Mouse (Mus musculus): ENCODE data around the gene Rsbn1l.
"Not testable (repeated sequence)": the region's sequence is repeated elsewhere in the genome, so short reads cannot be mapped to it uniquely, and the experiment has no call there.

Gene Rsbn1l

DNA sequence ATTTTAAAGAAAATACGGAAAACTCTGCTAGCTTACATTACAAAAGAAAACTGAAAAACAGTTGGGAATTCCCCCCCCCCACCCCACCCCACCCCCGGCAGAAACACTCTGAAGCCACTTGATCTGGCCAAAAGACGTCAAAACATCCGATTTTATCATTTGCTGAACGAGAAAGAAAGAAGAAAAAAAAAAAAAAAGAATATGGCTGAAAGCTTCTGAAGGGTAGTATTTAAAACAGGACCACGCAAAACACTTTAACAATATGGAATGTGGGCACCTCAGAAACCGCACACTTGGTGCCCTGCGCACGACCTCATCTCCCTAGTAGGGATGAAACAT is 5.7 kb downstream of the Rsbn1l start:
- DNase-seq (ENCODE audit: low spot score in 2 of 2), result no peak

DNA sequence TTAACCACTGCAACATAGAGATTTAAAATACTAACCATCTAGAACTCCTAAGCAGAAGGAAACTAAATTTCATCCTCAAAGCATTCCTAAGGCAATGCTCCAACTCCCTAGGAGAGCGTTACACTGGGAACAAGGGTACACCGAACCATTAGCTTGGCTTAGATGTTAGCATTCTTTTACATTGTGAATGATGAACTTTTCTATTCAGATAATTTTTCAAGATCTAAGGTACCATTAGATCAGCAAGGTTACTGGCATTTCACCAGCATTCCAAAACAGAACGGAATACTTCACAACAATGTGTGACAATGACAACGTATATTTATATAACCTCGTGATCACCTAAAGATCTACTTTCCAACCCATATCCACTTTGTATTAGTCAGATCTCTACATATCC is 6.1 kb downstream of the Rsbn1l start:
- DNase-seq (ENCODE audit: low spot score in 2 of 2), result no peak

DNA sequence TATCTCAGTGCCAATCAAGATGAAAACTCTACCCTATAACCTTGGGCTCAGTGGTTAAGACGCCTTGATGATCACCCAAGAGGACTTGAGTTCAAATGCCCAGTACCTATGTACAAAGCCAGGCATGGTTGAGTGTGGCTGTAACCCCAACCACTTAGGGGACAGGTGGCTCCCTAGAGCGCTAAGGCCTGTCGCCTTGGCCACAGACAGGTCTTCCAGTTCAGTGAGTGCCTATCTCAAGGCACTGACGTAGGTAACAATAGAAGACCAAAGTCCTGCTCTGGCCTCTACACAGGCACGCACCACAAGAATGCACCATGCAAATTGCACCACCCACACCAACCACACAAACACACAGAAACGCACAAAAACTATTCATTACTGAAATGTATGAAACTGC is 9.3 kb downstream of the Rsbn1l start:
- DNase-seq (ENCODE audit: low spot score in 2 of 2), result no peak

DNA sequence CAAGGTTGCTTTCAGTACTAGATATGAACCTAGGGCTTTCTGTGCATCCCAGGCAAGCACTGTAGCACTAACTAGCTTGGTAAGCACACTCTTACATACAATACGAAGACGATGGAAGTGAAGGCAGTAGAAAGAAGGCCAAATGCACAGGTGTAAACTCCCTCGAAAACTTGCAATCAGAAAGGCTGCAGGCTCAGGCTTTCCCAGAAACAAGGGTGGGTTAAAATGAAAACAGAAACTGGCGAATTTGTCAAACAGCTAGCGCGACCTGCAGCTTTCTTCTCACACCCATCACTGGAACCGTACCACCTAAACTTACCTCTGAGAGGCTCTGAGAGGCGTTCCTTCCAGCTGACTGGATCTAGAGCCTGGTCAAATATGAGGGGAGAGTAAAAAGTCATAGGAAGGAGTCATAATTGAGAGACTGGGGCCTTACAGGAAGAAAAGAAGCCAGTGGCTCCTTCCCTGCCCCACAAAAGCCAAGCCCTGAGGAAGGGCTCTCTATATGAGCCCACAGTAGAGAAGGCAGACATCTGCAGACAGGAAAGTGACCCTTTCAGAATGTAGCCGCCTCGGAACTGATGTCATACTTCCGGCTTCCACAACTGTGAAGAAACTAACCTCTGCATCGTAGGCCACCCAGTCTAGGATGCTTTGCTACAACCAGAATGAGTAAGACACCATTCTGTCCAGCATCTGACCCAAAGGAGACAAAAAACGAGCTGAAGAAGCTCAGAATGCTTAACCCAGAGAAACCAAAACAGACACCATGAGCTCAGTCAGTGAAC is 11.0 kb downstream of the Rsbn1l start:
- no peak for DNase-seq (ENCODE audit: low spot score in 2 of 2)

DNA sequence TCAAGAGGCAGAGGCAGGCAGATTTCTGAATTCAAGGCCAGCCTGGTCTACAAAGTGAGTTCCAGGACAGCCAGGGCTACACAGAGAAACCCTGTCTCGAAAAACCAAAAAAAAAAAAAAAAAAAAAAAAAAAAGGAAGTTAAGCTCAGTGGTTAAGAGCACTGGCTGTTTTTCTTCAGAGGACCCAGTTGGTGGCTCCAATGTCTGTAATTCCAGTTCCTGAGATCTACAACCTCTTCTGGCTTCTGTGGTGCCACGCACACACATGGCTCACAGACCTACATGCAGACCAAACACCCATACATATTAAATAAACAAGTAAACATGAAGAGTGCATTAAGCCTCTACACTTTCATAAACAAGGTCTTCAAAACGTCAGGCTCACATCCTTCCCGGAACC is 12.4 kb downstream of the Rsbn1l start:
- DNase-seq (ENCODE audit: low spot score in 2 of 2), result not testable (repeated sequence)

DNA sequence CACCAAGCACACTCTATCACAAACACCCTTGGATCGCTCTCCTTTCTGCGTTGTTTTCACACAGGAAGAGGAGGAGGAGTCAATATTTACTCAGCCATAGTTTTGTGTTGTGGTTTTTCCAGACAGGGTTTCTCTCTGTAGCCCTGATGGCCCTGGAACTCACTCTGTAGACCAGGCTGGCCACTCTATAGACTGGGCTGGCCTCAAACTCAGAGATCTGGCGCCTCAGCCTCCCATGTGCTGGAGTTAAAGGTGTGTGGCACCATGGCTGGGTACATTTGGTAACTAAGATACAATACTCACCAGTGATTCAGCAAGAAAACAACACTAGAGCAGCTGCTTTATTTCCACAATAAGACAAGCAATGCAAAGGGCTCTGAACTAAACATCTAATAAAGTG is 13.7 kb downstream of the Rsbn1l start:
- DNase-seq (ENCODE audit: low spot score in 2 of 2), result no peak

DNA sequence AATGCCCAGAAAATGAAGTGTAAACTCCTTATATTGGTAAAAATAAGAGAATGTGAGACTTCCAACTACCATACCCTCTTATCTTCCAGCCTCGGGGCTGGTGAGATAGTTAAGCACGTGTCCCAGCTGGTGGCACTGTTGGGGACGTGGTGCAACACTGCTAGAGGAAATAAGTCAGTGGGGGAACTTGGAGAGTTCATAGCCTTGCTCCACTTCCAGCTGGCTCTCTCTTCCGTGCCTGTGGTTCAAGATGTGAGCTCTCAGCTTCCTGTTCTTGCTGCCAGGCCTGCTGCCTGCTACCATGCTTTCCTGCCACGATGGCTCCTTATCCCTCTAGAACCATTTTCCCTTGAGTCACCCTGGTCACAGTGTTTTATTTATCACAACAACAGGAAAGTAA is 15.0 kb downstream of the Rsbn1l start:
- DNase-seq (ENCODE audit: low spot score in 2 of 2), result no peak

DNA sequence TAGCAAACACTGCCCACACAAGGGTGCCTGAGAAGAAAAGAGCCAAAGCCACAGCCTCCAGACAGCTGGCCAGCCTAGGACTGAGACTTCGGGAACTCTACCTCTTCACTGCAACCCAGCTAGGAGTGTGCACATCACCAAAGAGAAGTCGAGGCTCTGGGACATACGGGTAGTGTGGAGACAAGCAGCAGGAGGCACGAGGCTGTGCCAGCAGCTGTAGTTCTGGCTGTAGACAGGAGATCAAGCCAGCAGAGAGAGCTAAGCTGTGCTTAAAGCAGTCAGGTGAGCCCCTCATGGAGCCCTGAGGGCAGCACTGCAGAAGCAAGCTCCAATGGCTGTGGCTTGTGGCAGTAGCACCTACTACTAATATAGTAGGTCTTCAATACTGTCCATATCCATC is 15.5 kb downstream of the Rsbn1l start:
- DNase-seq (ENCODE audit: low spot score in 2 of 2), result no peak

DNA sequence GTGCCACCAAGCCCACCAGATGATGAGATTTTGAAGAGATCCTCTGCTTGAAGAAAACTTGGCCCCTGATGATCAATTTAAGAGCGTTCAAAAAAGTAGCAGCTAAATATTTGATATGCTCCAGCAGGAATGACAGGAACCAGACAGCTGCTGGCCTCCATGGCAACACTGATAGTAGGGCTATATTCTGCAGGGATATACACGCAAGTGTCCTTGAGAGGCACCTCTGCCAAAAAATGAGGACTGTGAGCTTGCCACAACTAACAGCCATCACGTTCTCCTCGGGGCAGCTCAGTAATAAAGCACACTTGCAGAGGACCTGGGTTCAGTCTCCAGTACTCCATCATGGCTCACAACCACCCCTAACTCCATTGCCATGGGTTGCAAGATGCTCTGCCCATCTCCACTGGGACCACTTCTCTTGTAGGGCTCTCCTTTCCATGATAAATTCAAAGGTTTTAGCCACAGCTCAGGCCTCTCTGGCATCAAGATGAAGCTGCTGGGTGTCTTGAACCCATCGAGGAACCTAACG is 16.1 kb downstream of the Rsbn1l start:
- no peak for DNase-seq (ENCODE audit: low spot score in 2 of 2)

DNA sequence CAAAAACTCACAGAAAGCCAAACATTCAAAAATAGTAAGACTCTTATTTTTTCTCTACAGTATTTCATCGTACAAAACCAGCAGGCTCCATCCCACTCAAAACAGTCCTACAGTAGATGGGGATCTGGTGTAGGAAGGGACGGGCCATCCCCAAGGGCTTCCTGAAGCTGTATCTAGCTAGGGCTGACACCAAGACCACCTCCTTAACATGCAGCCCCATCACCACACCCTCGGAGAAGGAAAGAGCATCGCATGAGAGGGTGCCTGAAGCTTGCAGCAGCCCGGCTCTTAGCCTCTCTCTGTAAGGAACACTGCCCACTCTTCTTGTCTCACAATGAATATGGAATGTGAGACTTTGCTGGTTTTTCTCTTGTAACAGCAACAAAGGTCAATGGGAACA is 17.7 kb downstream of the Rsbn1l start:
- no peak for DNase-seq (ENCODE audit: low spot score in 2 of 2)

DNA sequence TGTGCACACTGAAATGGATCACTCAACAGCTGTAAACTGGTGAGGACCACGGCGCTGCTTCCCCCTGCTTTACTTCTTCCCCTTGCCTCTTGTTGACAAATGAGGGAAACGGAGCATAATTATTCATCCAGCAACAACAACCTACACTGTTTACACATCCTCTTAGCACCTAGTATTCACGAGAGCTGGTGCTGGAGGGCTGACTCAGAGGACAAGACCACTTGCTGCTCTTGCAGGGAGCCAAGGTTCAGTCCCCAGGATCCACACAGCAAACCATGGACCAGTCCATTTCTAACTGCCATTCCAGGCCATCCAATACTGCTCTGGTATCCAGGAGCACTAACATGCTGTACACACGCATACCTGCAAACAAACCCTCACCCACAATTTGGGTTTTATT is 20.3 kb downstream of the Rsbn1l start:
- no peak for DNase-seq (ENCODE audit: low spot score in 2 of 2)

DNA sequence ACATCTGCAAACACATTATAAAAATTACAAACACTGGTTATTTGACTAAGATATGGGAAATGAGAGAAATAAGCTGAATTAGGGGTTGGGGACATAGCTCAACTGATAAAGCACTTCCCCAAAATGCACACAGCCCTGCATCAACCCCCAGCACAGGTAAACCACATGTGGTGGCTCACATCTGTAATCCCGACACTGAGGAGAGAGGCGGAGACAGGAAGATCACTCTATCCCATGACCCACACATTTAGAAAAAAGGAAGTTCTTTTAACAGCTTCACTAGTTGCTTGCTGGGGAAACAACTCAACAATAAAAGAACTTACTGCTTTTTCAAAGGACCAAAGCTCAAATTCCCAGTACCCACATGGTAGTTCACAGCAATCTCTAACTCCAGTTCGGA is 23.6 kb downstream of the Rsbn1l start:
- DNase-seq (ENCODE audit: low spot score in 2 of 2), result no peak

DNA sequence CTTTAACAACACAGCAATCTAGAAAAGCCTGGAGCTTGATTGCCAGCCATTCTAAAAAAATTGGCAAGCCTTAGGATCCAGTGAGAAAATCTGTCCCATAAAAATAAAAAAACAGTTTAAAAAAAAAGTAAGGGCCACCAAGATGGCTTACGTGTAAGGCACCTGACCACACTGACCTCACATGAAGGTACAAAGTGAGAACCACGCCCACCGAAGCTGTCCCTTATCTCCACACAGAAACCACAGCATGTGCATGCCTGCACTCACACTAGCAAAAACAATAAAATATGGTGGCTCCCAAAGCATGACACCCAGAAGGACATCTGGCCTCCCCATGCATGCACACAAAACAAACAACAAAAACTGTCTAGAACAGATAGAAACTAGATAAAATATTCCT is 24.9 kb downstream of the Rsbn1l start:
- DNase-seq (ENCODE audit: low spot score in 2 of 2), result no peak

DNA sequence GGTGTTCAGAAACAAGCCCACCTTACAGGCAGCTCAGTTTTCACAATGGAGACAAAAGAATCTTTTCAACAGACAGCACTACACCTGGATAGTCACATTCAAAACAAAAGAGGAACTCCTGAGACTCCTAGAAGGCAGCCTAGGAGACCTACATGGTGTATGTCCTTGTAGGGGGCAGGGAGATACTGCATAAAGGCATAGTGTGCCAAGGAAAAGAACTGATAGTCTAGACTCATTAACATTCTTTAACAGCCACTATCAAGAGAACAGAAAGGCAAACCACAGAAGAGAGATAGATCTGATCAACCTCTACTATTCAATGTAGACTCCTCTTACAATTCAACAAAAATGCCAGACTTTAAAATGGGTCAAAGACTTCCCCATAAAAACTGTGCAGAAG is 25.8 kb downstream of the Rsbn1l start:
- DNase-seq (ENCODE audit: low spot score in 2 of 2), result no peak

DNA sequence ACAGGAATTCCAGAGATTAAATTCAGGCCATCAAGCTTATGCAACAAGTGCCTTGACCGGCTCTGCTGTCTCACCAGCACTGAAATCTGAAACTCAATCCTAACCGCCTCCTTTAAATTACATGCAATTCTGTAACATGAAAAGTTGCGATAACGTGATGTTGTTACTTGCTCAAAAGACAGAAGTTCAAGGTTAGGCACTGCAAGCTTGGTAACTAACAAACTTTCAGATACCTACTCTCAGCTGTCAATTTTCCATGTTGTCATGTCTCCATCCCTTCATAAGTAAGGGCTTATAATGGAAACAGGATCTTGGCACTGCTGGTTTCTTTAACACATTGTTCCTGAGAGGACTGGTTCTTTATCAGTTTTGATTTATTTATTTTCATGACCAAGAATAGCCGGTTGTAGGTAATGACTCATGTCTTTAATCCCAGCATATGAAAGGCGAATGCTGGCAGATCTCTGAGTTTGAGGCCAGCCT is 26.5 kb downstream of the Rsbn1l start:
- no peak for DNase-seq (ENCODE audit: low spot score in 2 of 2)

DNA sequence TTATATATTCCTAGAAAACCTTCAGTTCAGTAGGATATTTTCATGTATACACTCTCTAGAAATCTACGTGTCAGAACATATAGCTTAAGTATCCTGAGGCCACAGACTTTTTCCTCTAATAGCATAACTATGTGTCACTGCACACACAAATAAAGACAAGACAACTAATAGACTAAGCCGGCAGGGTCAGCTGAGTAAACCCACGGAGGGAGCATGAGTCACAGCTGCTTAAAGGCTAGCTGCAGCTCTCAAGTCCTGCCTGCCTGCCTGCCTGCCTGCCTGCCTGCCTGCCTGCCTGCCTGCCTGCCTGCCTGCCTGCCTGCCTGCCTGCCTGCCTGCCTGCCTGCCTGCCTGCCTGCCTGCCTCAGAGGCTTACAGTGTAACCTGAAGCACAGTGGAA is 30.7 kb downstream of the Rsbn1l start:
- no peak for DNase-seq (ENCODE audit: low spot score in 2 of 2)

DNA sequence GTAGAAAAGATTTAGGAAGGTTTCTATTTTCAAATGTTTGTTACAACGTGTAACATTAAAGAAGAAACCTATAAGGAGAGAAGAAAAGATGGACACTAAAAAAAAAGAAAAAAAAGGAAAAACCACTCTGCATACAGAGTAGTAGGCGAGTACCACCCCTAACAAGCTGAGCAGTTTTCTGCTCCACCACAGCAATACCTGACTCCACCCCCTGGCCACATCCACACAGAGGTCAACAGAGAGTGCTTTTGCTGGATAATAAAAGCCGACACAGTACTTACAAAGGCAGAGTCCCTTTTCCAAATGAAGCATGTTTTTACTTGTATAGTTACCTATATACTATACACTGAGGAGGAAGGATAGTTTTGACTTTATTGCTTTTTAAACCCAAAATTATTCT is 31.6 kb downstream of the Rsbn1l start:
- DNase-seq (ENCODE audit: low spot score in 2 of 2), result no peak

DNA sequence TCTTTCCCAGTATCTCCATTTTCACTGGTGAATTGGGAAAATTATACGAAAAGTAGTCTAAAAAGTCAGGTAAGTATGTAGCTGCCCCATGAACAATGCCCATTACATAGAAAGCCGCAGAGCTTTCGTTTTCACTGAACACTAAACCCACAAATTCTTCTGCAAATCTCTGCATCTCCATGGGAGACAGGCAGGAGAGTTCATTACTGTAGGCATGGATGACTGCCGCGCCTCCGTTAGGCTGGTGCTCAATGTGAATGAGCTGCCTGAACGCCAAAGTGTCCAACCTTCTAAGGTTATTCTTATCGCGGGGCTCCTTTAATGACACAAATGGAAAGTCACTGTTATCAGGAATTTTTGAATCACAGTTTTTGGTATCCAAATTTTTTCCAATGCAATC is 36.6 kb downstream of the Rsbn1l start:
- DNase-seq (ENCODE audit: low spot score in 2 of 2), result no peak

DNA sequence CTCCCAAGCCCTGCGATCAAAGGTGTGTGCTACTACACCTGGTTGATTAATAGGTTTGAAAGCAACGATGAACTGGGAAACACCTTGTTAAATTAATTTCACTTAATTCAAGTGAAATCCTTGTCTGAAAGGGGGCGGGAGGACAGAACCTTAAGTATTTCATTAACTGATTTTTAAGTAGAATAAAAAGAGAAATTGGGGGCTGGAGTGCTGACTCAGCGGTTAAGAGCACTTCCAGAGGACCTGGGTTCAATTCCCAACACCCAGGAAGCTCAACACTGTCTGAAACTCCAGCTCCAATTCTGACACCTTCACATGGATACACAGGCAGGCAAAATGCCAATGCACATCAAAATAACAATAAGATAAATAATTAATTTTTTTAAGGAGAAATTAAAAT is 37.2 kb downstream of the Rsbn1l start:
- no peak for DNase-seq (ENCODE audit: low spot score in 2 of 2)

DNA sequence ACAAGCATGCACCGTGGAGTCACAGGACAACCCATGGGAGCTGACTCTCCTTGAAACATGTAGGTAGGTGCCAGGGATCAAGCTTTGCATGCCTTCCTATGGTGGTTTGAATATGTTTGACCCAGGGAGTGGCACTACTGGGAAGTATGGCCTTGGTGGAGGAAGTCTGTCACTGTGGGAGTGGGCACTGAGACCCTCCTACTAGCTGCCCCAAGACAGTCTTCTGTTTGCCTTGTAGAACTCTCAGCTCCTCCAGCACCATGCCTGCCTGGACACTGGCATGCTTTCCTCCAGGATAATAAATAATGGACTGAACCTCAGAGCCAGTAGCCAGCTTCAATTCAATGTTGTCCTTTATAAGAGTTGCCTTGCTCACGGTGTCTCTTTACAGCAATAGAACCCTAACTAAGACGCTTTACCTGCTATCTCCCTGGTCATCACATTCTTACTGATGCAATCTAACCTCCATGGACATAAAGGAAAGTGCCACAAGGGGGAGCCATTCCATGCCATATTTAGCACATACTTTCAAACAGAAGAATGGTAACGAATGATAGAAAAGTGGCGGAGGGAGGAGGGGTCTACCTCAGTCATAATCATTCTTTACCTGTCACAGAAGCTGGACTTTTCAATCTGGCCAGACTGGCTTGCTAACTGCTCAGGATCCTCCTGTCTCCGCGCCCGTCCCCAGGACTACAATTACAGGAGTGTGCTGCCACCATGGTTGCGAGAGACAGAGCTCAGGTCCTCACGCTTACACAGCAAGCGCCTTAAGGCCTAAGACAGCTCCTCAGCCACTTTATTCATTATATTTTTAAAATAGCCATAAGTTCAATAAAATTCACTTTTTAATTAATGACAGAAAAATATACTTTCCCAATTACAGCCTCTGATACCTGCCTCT is 42.6 kb downstream of the Rsbn1l start:
- peak in 1 of 2 experiments; percentile 67 for DNase-seq (ENCODE audit: low spot score in 2 of 2)

DNA sequence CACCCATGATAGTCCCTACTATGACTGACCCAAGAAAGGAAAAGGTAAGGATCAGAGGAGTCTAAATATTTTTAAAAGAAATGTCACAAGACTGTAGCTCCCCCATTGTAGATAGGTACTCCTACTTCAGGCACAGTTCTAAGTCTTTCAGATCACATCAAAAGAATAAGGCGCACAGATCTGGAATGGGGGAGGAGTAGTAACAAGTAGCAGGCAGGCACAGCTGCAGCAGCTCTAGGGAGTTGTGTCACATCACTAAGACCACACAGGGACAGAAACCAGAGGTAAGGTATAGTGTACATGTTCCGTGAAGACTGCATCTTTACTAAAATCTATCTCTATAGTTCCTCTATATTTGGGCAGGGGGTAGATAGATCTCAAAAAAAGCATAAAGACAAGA is 44.5 kb downstream of the Rsbn1l start:
- no peak for DNase-seq (ENCODE audit: low spot score in 2 of 2)

DNA sequence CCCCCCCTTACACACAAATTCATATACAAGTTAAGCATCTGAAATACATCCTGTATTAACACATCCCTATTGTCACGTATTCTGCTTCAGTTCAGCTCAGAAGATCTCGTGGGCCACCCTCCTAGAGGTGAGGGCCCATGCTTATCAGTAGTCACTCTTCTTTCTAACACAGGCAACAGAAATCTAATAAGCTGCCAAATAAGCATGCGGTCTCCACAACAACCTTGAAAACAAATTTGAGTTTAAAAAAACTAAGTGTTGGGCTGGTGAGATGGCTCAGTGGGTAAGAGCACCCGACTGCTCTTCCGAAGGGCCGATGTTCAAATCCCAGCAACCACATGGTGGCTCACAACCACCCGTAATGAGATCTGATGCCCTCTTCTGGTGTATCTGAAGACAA is 50.0 kb downstream of the Rsbn1l start:
- no peak for DNase-seq (ENCODE audit: low spot score in 2 of 2)

DNA sequence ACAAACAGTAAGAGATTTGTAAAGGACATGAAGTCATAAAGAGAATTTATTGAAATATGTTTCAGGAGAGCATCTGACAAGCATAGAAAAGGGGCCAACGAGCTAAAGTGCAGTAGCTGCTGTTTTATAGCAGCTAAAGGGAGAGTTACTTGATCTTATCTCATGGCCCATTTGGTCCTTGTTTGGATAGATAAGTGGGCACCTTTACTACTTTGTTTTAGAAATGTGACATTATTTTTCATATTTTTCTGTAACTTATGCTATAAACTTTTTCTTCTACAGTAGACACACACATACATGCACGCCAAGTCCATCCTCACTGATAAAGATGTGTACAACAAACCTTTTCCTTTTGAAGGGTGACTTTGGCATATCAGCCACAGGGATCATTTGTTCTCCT is 50.8 kb downstream of the Rsbn1l start:
- DNase-seq (ENCODE audit: low spot score in 2 of 2), result no peak
